Mouse (Mus musculus) mesoderm, embryonic 11.5 days (tissue): ENCODE measurements around the gene Gm20696.

Experiments
- DNase-seq: peaks from one replicate; pipeline ENCODE4 v3.0.0-alpha.2; 2012; ENCODE audit warnings: low read depth, low spot score

The Gm20696 gene

GRCm38 (mm10) chr6:99360581-99360980 is 306.0 kb downstream of the Gm20696 start:
- no peak for DNase-seq

GRCm38 (mm10) chr6:99359765-99360499 is 306.7 kb downstream of the Gm20696 start:
- no peak for DNase-seq

GRCm38 (mm10) chr6:99359036-99359698 is 307.4 kb downstream of the Gm20696 start:
- no peak for DNase-seq

GRCm38 (mm10) chr6:99357931-99358330 is 308.7 kb downstream of the Gm20696 start:
- DNase-seq, result no peak

GRCm38 (mm10) chr6:99354338-99354737 is 312.3 kb downstream of the Gm20696 start:
- DNase-seq, result no peak

- no peak for DNase-seq
These were observed 313.2 kb downstream of the Gm20696 start for GRCm38 (mm10) chr6:99353441-99353840.

- no peak for DNase-seq
These were observed 316.0 kb downstream of the Gm20696 start for GRCm38 (mm10) chr6:99350566-99350965.

GRCm38 (mm10) chr6:99350156-99350555 is 316.4 kb downstream of the Gm20696 start:
- DNase-seq, result no peak

GRCm38 (mm10) chr6:99347836-99348235 is 318.8 kb downstream of the Gm20696 start:
- DNase-seq, result peak; percentile 77

GRCm38 (mm10) chr6:99344966-99345365 is 321.6 kb downstream of the Gm20696 start:
- DNase-seq, result no peak

- no peak for DNase-seq
These were observed 322.2 kb downstream of the Gm20696 start for GRCm38 (mm10) chr6:99344357-99344756.

- DNase-seq, result no peak
These were observed 322.8 kb downstream of the Gm20696 start for GRCm38 (mm10) chr6:99343815-99344214.

- no peak for DNase-seq
These were observed 324.2 kb downstream of the Gm20696 start for GRCm38 (mm10) chr6:99342416-99342815.

GRCm38 (mm10) chr6:99340902-99341301 is 325.7 kb downstream of the Gm20696 start:
- no peak for DNase-seq

- no peak for DNase-seq
These were observed 326.4 kb downstream of the Gm20696 start for GRCm38 (mm10) chr6:99339986-99340721.

GRCm38 (mm10) chr6:99339343-99339620 is 327.3 kb downstream of the Gm20696 start:
- no peak for DNase-seq

- peak; percentile 65 for DNase-seq
These were observed 327.8 kb downstream of the Gm20696 start for GRCm38 (mm10) chr6:99338593-99339342.

GRCm38 (mm10) chr6:99338174-99338573 is 328.4 kb downstream of the Gm20696 start:
- DNase-seq, result no peak

- DNase-seq, result no peak
These were observed 329.0 kb downstream of the Gm20696 start for GRCm38 (mm10) chr6:99337575-99337974.

- peak; percentile 58 for DNase-seq
These were observed 330.4 kb downstream of the Gm20696 start for GRCm38 (mm10) chr6:99336191-99336590.

GRCm38 (mm10) chr6:99335174-99335830 is 331.3 kb downstream of the Gm20696 start:
- no peak for DNase-seq
